ENCODE assay signal across 33 mouse cellular contexts in the genomic region with DNA sequence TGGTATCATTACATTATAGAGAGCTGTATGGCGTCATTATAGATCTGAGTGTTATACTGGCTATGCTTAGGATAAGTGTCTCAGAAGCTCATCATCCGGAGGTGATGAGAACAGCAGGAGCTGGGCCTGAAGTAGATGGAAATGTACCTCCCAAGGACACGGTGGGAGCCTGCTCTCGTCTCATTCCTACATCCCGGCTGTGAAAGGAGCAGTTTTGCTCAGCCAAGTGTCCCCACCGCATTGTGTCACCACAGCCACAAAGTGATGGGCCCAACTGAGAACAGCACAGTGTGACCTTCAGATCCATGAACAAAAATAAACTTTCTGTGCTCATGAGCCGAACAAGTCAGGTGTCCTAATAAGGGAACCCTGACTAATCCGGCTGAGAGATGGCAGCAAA. TPM values are rescaled to one million over a fixed set of nuclear protein-coding genes. Genes with fewer than 3 reads are reported as not detected.
A peak's percentile ranks its signal among the peaks of the same experiment; 100 is the strongest.
DNase-seq lines count a peak whose midpoint lies in the region; ATAC-seq and TF ChIP-seq lines count a peak whose summit lies in the region.
"Had no signal": no experiment of that assay in that cellular context is flagged by ENCODE, and none has a peak within 500 bp of the region (broad histone marks: within the 10 kb centered on the region; RNA-seq: fewer than 3 reads in every experiment).

No protein-coding gene starts in this region.

- no peak overlapping the region for H3K4me3 ChIP-seq in intestine, embryonic 14.5 days (ENCODE audit: low read depth, low read length)
- H3K4me3 ChIP-seq in intestine, embryonic 15.5 days (replicated peaks): no peak overlapping the region
- no peak overlapping the region for H3K4me3 ChIP-seq in embryonic facial prominence, embryonic 10.5 days
- H3K4me3 ChIP-seq in thymus, adult 2 months (ENCODE audit: control insufficient read depth, insufficient read depth, low read length): no peak overlapping the region
- H3K4me3 ChIP-seq: embryonic facial prominence, embryonic 12.5 days; embryonic facial prominence, embryonic 15.5 days; forebrain, embryonic 13.5 days; heart, embryonic 13.5 days; hindbrain, embryonic 13.5 days had no signal

- no peak for TF ChIP-seq POLR2A in thymus, adult 2 months (IDR thresholded peaks at IDR 0.05; ENCODE audit: control insufficient read depth, extremely low read depth, insufficient read depth, low read length, poor library complexity)

- no peaks in the 10 kb centered on the region for H3K27me3 ChIP-seq in intestine, embryonic 14.5 days (replicated peaks; ENCODE audit: control insufficient read depth, insufficient read depth, low read length)
- H3K27me3 ChIP-seq in intestine, embryonic 15.5 days (replicated peaks): 0 out of 2 replicates have a peak, but pooled peaks cover 7% of the 10 kb centered on the region
- peaks cover 20% of the 10 kb centered on the region for H3K27me3 ChIP-seq in embryonic facial prominence, embryonic 10.5 days (replicated peaks; ENCODE audit: low read depth, poor library complexity, severe bottlenecking)
- H3K27me3 ChIP-seq in thymus, adult 2 months (ENCODE audit: control insufficient read depth, insufficient read depth, low read length): no peaks in the 10 kb centered on the region

- 89% methylated on average over 8 of the region's 8 CpGs for WGBS in intestine, embryonic 14.5 days
- 84% methylated on average over 8 of the region's 8 CpGs for WGBS in intestine, embryonic 15.5 days
- WGBS in embryonic facial prominence, embryonic 10.5 days: 90% methylated on average over 8 of the region's 8 CpGs
- 93% methylated on average over 8 of the region's 8 CpGs for WGBS in thymus, adult 2 months

- ATAC-seq in intestine, embryonic 14.5 days (replicated peaks; ENCODE audit: low FRiP score, low TSS enrichment, low read depth): no peak
- no peak for ATAC-seq in intestine, embryonic 15.5 days
- ATAC-seq: CD4-positive, CD25-positive, alpha-beta regulatory T cell, adult 4 months; forebrain, embryonic 13.5 days; forebrain, embryonic 16.5 days; hindbrain, embryonic 16.5 days; inflammation-experienced regulatory T-cells, adult 6 months had no signal

- no peak for TF ChIP-seq CTCF in thymus, adult 2 months (IDR thresholded peaks at IDR 0.05; ENCODE audit: borderline replicate concordance, control insufficient read depth, extremely low read depth, insufficient read depth, low read length, poor library complexity)

- H3K9ac ChIP-seq in intestine, embryonic 14.5 days (ENCODE audit: low read length): no peak overlapping the region
- no peak overlapping the region for H3K9ac ChIP-seq in intestine, embryonic 15.5 days
- H3K9ac ChIP-seq: embryonic facial prominence, embryonic 12.5 days; embryonic facial prominence, embryonic 15.5 days; forebrain, embryonic 13.5 days; heart, embryonic 13.5 days; hindbrain, embryonic 13.5 days had no signal

- H3K36me3 ChIP-seq in intestine, embryonic 14.5 days (ENCODE audit: control insufficient read depth, insufficient read depth, low read length): no peaks in the 10 kb centered on the region
- H3K36me3 ChIP-seq in intestine, embryonic 15.5 days: no peaks in the 10 kb centered on the region
- no peaks in the 10 kb centered on the region for H3K36me3 ChIP-seq in embryonic facial prominence, embryonic 10.5 days (replicated peaks)
- no peaks in the 10 kb centered on the region for H3K36me3 ChIP-seq in thymus, adult 2 months (ENCODE audit: control insufficient read depth, insufficient read depth, low read length)
- H3K36me3 ChIP-seq: embryonic facial prominence, embryonic 12.5 days; embryonic facial prominence, embryonic 15.5 days; heart, embryonic 13.5 days; hindbrain, embryonic 13.5 days had no signal

- peak; percentile 61 for DNase-seq in heart, adult 11 months
- DNase-seq in heart, postnatal 14 days: no peak
- peak; percentile 37 for DNase-seq in intestine, embryonic 14.5 days (ENCODE audit: low spot score)
- DNase-seq in embryonic facial prominence, embryonic 10.5 days (ENCODE audit: low spot score): peak; percentile 5
- DNase-seq in thymus, adult 2 months: no peak
- DNase-seq: adrenal gland, adult 2 months; adrenal gland, postnatal 14 days; cerebellum, adult 11 months; cerebellum, adult 2 months; cerebellum, adult 9-11 months; cerebellum, postnatal 25 days; embryo, embryonic 11 days; gastrocnemius, postnatal 10 days; gastrocnemius, postnatal 36 days; kidney, adult 11 months had no signal

- no peak overlapping the region for H3K27ac ChIP-seq in intestine, embryonic 14.5 days (ENCODE audit: low read depth)
- H3K27ac ChIP-seq in intestine, embryonic 15.5 days: no peak overlapping the region
- no peak overlapping the region for H3K27ac ChIP-seq in embryonic facial prominence, embryonic 10.5 days (replicated peaks)
- no peak overlapping the region for H3K27ac ChIP-seq in thymus, adult 2 months (ENCODE audit: control insufficient read depth, insufficient read depth, low read length)
- H3K27ac ChIP-seq: embryonic facial prominence, embryonic 12.5 days; embryonic facial prominence, embryonic 15.5 days; forebrain, embryonic 13.5 days; heart, embryonic 13.5 days; hindbrain, embryonic 13.5 days had no signal

- H3K9me3 ChIP-seq in intestine, embryonic 14.5 days (ENCODE audit: control insufficient read depth, low read length): no peaks in the 10 kb centered on the region
- no peaks in the 10 kb centered on the region for H3K9me3 ChIP-seq in intestine, embryonic 15.5 days
- H3K9me3 ChIP-seq in embryonic facial prominence, embryonic 10.5 days: no peaks in the 10 kb centered on the region
- H3K9me3 ChIP-seq: embryonic facial prominence, embryonic 12.5 days; embryonic facial prominence, embryonic 15.5 days; forebrain, embryonic 13.5 days; heart, embryonic 13.5 days; hindbrain, embryonic 13.5 days had no signal

- no peaks in the 10 kb centered on the region for H3K4me1 ChIP-seq in intestine, embryonic 14.5 days (replicated peaks; ENCODE audit: control insufficient read depth, insufficient read depth, low read length)
- no peaks in the 10 kb centered on the region for H3K4me1 ChIP-seq in intestine, embryonic 15.5 days (replicated peaks)
- no peaks in the 10 kb centered on the region for H3K4me1 ChIP-seq in embryonic facial prominence, embryonic 10.5 days
- no peaks in the 10 kb centered on the region for H3K4me1 ChIP-seq in thymus, adult 2 months (replicated peaks; ENCODE audit: control insufficient read depth, insufficient read depth, low read length)
- H3K4me1 ChIP-seq: embryonic facial prominence, embryonic 12.5 days; embryonic facial prominence, embryonic 15.5 days; forebrain, embryonic 13.5 days; heart, embryonic 13.5 days had no signal

- intact Hi-C loops in heart, postnatal 14 days (cut with DNase I): no loop called here

- no peak overlapping the region for H3K4me2 ChIP-seq in intestine, embryonic 14.5 days (ENCODE audit: low read length)
- H3K4me2 ChIP-seq in intestine, embryonic 15.5 days (replicated peaks): no peak overlapping the region
- H3K4me2 ChIP-seq: embryonic facial prominence, embryonic 12.5 days; embryonic facial prominence, embryonic 15.5 days; forebrain, embryonic 13.5 days; heart, embryonic 13.5 days; hindbrain, embryonic 13.5 days had no signal

RNA-seq across cellular contexts. Expression of gene Tmem114, which starts 8.9 kb away (rescaled TPM):
- total RNA-seq in heart, postnatal 14 days (2021): not detected
- polyA plus RNA-seq in intestine, embryonic 14.5 days (2014; fragmentation: Nextera tagmentation; extraction: Ambion mirVana): 0.12 TPM in 1 of 2 replicates, not detected in the other
- polyA plus RNA-seq in intestine, embryonic 15.5 days (2015; fragmentation: Nextera tagmentation; extraction: Ambion mirVana): not detected in 2 replicates
- 0.21 TPM in 1 of 2 replicates, not detected in the other for polyA plus RNA-seq in embryonic facial prominence, embryonic 10.5 days (2016; fragmentation: Nextera tagmentation; extraction: Ambion mirVana)
- 0.09 TPM in 1 of 2 replicates, not detected in the other for polyA plus RNA-seq in thymus, adult 2 months (2012; rRNA removed)
- total RNA-seq: adrenal gland, adult 2 months; adrenal gland, postnatal 14 days; common myeloid progenitor, adult 5-6 weeks; gastrocnemius, adult 18-20 months; gastrocnemius, postnatal 10 days; gastrocnemius, postnatal 36 days; granulocyte monocyte progenitor cell, adult 5-6 weeks; heart, adult 8-10 months; heart, postnatal 25 days; MEL had no signal
- polyA plus RNA-seq: adrenal gland, adult 2 months; C2C12; CD4-positive, CD25-positive, alpha-beta regulatory T cell, adult 4 months; embryonic facial prominence, embryonic 15.5 days; forebrain, embryonic 13.5 days; heart, embryonic 13.5 days; heart, embryonic 16.5 days; inflammation-experienced regulatory T-cells, adult 6 months had no signal

RNA-seq across cellular contexts. Expression of gene Mettl22, which starts 54.6 kb away (rescaled TPM):
- total RNA-seq in heart, postnatal 14 days (2021): 10 to 100 TPM; 21.4 to 25.3 TPM
- polyA plus RNA-seq in intestine, embryonic 14.5 days (2014; fragmentation: Nextera tagmentation; extraction: Ambion mirVana): 21.0 and 24.5 TPM in 2 replicates
- polyA plus RNA-seq in intestine, embryonic 15.5 days (2015; fragmentation: Nextera tagmentation; extraction: Ambion mirVana): 14.2 and 16.8 TPM in 2 replicates
- 19.8 and 23.8 TPM in 2 replicates for polyA plus RNA-seq in embryonic facial prominence, embryonic 10.5 days (2016; fragmentation: Nextera tagmentation; extraction: Ambion mirVana)
- polyA plus RNA-seq in thymus, adult 2 months (2012; rRNA removed): 27.9 and 28.3 TPM in 2 replicates

Comparison
In these comparisons a context has a peak if more than half of its experiments do, and no peak if none do; other contexts are left out.
1. DNase-seq: peak in heart, adult 11 months (single experiment), intestine, embryonic 14.5 days (single experiment) and embryonic facial prominence, embryonic 10.5 days (single experiment); none in heart, postnatal 14 days (0 of 2) and thymus, adult 2 months (single experiment).